Mouse (Mus musculus): ENCODE data around the gene Unc5cl. TPM values are rescaled to one million over a fixed set of nuclear protein-coding genes. Genes with fewer than 3 reads are reported as not detected.

Unc5cl gene
- total and polyA plus RNA-seq, 2 experiments, result 0.43 TPM; not detected in 1

- WGBS, result 55% methylated on average over 6 of the region's 6 CpGs
- no peak overlapping the region for H3K27ac ChIP-seq (replicated peaks; ENCODE audit: insufficient read depth, low read depth, low read length)
Measured at GRCm38 (mm10) chr17:48547668-48548067, 93.0 kb downstream of the Unc5cl start.

GRCm38 (mm10) chr17:48551788-48552531, 97.3 kb downstream of the Unc5cl start:
- WGBS, result 84% methylated on average over 4 of the region's 4 CpGs
- no peaks in the 10 kb centered on the region for H3K36me3 ChIP-seq (ENCODE audit: control insufficient read depth, insufficient read depth, low read length)
- TF ChIP-seq CTCF (IDR thresholded peaks at IDR 0.05; ENCODE audit: low read depth, low read length) (no peak), POLR2A (IDR thresholded peaks at IDR 0.05; ENCODE audit: extremely low read depth, insufficient read depth, low read length) (no peak)
- no peaks in the 10 kb centered on the region for H3K79me2 ChIP-seq (ENCODE audit: control insufficient read depth, insufficient read depth, low read length)
- no peak overlapping the region for H3K27ac ChIP-seq (replicated peaks; ENCODE audit: insufficient read depth, low read depth, low read length)
- no peak overlapping the region for H3K9ac ChIP-seq (ENCODE audit: low read depth, low read length)
- no peak for DNase-seq (ENCODE audit: extremely low read depth, low read depth, low spot score)
- no peaks in the 10 kb centered on the region for H3K4me1 ChIP-seq (ENCODE audit: control insufficient read depth, insufficient read depth, low read length)
- H3K4me3 ChIP-seq (ENCODE audit: insufficient read depth, low read depth, low read length), result no peak overlapping the region
- H3K27me3 ChIP-seq (ENCODE audit: control insufficient read depth, insufficient read depth, low read length), result no peaks in the 10 kb centered on the region

More at GRCm38 (mm10) chr17:48547668-48548067, 93.0 kb downstream of the Unc5cl start:
- H3K36me3 ChIP-seq (ENCODE audit: control insufficient read depth, insufficient read depth, low read length), result no peaks in the 10 kb centered on the region
- no peaks in the 10 kb centered on the region for H3K79me2 ChIP-seq (ENCODE audit: control insufficient read depth, insufficient read depth, low read length)
- no peaks in the 10 kb centered on the region for H3K4me1 ChIP-seq (ENCODE audit: control insufficient read depth, insufficient read depth, low read length)
- DNase-seq (ENCODE audit: extremely low read depth, low read depth, low spot score), result peak; percentile 58
- H3K27me3 ChIP-seq (ENCODE audit: control insufficient read depth, insufficient read depth, low read length), result no peaks in the 10 kb centered on the region
- no peak for TF ChIP-seq CTCF (IDR thresholded peaks at IDR 0.05; ENCODE audit: low read depth, low read length)
- TF ChIP-seq POLR2A (IDR thresholded peaks at IDR 0.05; ENCODE audit: extremely low read depth, insufficient read depth, low read length), result no peak
- H3K4me3 ChIP-seq (ENCODE audit: insufficient read depth, low read depth, low read length), result no peak overlapping the region
- no peak overlapping the region for H3K9ac ChIP-seq (ENCODE audit: low read depth, low read length)

GRCm38 (mm10) chr17:48552532-48552915, 97.8 kb downstream of the Unc5cl start:
- H3K36me3 ChIP-seq (ENCODE audit: control insufficient read depth, insufficient read depth, low read length), result no peaks in the 10 kb centered on the region
- DNase-seq (ENCODE audit: extremely low read depth, low read depth, low spot score), result no peak
- H3K9ac ChIP-seq (ENCODE audit: low read depth, low read length), result no peak overlapping the region
- H3K27me3 ChIP-seq (ENCODE audit: control insufficient read depth, insufficient read depth, low read length), result no peaks in the 10 kb centered on the region
- H3K4me1 ChIP-seq (ENCODE audit: control insufficient read depth, insufficient read depth, low read length), result no peaks in the 10 kb centered on the region
- no peak overlapping the region for H3K27ac ChIP-seq (replicated peaks; ENCODE audit: insufficient read depth, low read depth, low read length)
- no peak overlapping the region for H3K4me3 ChIP-seq (ENCODE audit: insufficient read depth, low read depth, low read length)
- TF ChIP-seq POLR2A (IDR thresholded peaks at IDR 0.05; ENCODE audit: extremely low read depth, insufficient read depth, low read length) (no peak), CTCF (IDR thresholded peaks at IDR 0.05; ENCODE audit: low read depth, low read length) (no peak)
- WGBS, result 76% methylated on average over 3 of the region's 3 CpGs
- H3K79me2 ChIP-seq (ENCODE audit: control insufficient read depth, insufficient read depth, low read length), result no peaks in the 10 kb centered on the region

- no peak for DNase-seq (ENCODE audit: extremely low read depth, low read depth, low spot score)
- H3K9ac ChIP-seq (ENCODE audit: low read depth, low read length), result no peak overlapping the region
- TF ChIP-seq POLR2A (IDR thresholded peaks at IDR 0.05; ENCODE audit: extremely low read depth, insufficient read depth, low read length) (no peak), CTCF (IDR thresholded peaks at IDR 0.05; ENCODE audit: low read depth, low read length) (no peak)
- H3K4me1 ChIP-seq (ENCODE audit: control insufficient read depth, insufficient read depth, low read length), result no peaks in the 10 kb centered on the region
- H3K27ac ChIP-seq (replicated peaks; ENCODE audit: insufficient read depth, low read depth, low read length), result no peak overlapping the region
- no peaks in the 10 kb centered on the region for H3K79me2 ChIP-seq (ENCODE audit: control insufficient read depth, insufficient read depth, low read length)
- H3K27me3 ChIP-seq (ENCODE audit: control insufficient read depth, insufficient read depth, low read length), result no peaks in the 10 kb centered on the region
- WGBS, result 21% methylated on average over 9 of the region's 9 CpGs
- H3K4me3 ChIP-seq (ENCODE audit: insufficient read depth, low read depth, low read length), result no peak overlapping the region
- H3K36me3 ChIP-seq (ENCODE audit: control insufficient read depth, insufficient read depth, low read length), result no peaks in the 10 kb centered on the region
Measured at GRCm38 (mm10) chr17:48556223-48556962, 101.7 kb downstream of the Unc5cl start.

GRCm38 (mm10) chr17:48557823-48558715, 103.4 kb downstream of the Unc5cl start:
- Histone ChIP-seq H3K27ac (replicated peaks; ENCODE audit: insufficient read depth, low read depth, low read length) (no peak overlapping the region), H3K4me3 (ENCODE audit: insufficient read depth, low read depth, low read length) (no peak overlapping the region), H3K27me3 (ENCODE audit: control insufficient read depth, insufficient read depth, low read length) (no peaks in the 10 kb centered on the region), H3K9ac (ENCODE audit: low read depth, low read length) (no peak overlapping the region), H3K4me1 (ENCODE audit: control insufficient read depth, insufficient read depth, low read length) (no peaks in the 10 kb centered on the region), H3K36me3 (ENCODE audit: control insufficient read depth, insufficient read depth, low read length) (no peaks in the 10 kb centered on the region), H3K79me2 (ENCODE audit: control insufficient read depth, insufficient read depth, low read length) (no peaks in the 10 kb centered on the region)
- no peak for DNase-seq (ENCODE audit: extremely low read depth, low read depth, low spot score)
- TF ChIP-seq CTCF (IDR thresholded peaks at IDR 0.05; ENCODE audit: low read depth, low read length), result no peak
- TF ChIP-seq POLR2A (IDR thresholded peaks at IDR 0.05; ENCODE audit: extremely low read depth, insufficient read depth, low read length), result no peak
- WGBS, result 78% methylated on average over 7 of the region's 7 CpGs

Data from liver, adult 2 months (tissue).